10 mouse cellular contexts compared by ENCODE assay signal in genomic region chr6:8473498-8473897, GRCm38 (mm10). TPM values are rescaled to one million over a fixed set of nuclear protein-coding genes. Genes with fewer than 3 reads are reported as not detected.
A peak's percentile ranks its signal among the peaks of the same experiment; 100 is the strongest.
DNase-seq lines count a peak whose midpoint lies in the region; ATAC-seq lines count a peak whose summit lies in the region.
"Had no signal": no experiment of that assay in that cellular context is flagged by ENCODE, and none has a peak within 500 bp of the region (broad histone marks: within the 10 kb centered on the region; RNA-seq: fewer than 3 reads in every experiment).

No protein-coding gene starts in this region.

- no peaks in the 10 kb centered on the region for H3K27me3 ChIP-seq in heart, embryonic 15.5 days
- no peaks in the 10 kb centered on the region for H3K27me3 ChIP-seq in midbrain, embryonic 16.5 days (ENCODE audit: control insufficient read depth, insufficient read depth, low read depth, low read length)
- H3K27me3 ChIP-seq: liver, embryonic 13.5 days had no signal

- WGBS in heart, embryonic 15.5 days, result 18% methylated on average over 5 of the region's 5 CpGs
- WGBS in midbrain, embryonic 16.5 days, result 62% methylated on average over 5 of the region's 5 CpGs

- H3K9ac ChIP-seq in heart, embryonic 15.5 days, result no peak overlapping the region
- H3K9ac ChIP-seq in midbrain, embryonic 16.5 days (ENCODE audit: low read depth, low read length), result no peak overlapping the region
- H3K9ac ChIP-seq: liver, embryonic 13.5 days had no signal

- no peaks in the 10 kb centered on the region for H3K36me3 ChIP-seq in heart, embryonic 15.5 days
- H3K36me3 ChIP-seq in midbrain, embryonic 16.5 days (ENCODE audit: control insufficient read depth, insufficient read depth, low read length), result no peaks in the 10 kb centered on the region
- H3K36me3 ChIP-seq: liver, embryonic 13.5 days had no signal

- H3K4me2 ChIP-seq in heart, embryonic 15.5 days, result no peak overlapping the region
- H3K4me2 ChIP-seq in midbrain, embryonic 16.5 days (ENCODE audit: low read length), result no peak overlapping the region
- H3K4me2 ChIP-seq: liver, embryonic 13.5 days had no signal

- peak overlapping the region; percentile 67 for H3K27ac ChIP-seq in heart, embryonic 15.5 days
- H3K27ac ChIP-seq in midbrain, embryonic 16.5 days (ENCODE audit: low read length), result no peak overlapping the region
- H3K27ac ChIP-seq: liver, embryonic 13.5 days had no signal

- no peaks in the 10 kb centered on the region for H3K9me3 ChIP-seq in heart, embryonic 15.5 days (replicated peaks)
- no peaks in the 10 kb centered on the region; the same call in 1 of the 2 replicates for H3K9me3 ChIP-seq in midbrain, embryonic 16.5 days (replicated peaks; ENCODE audit: control insufficient read depth, low read length, poor library complexity, severe bottlenecking)
- H3K9me3 ChIP-seq: liver, embryonic 13.5 days had no signal

- H3K4me1 ChIP-seq in heart, embryonic 15.5 days (replicated peaks), result peaks cover 20% of the 10 kb centered on the region
- H3K4me1 ChIP-seq in midbrain, embryonic 16.5 days (ENCODE audit: control insufficient read depth, insufficient read depth, low read length), result no peaks in the 10 kb centered on the region

- no peak for DNase-seq in frontal cortex, postnatal 25 days (ENCODE audit: low spot score in 2 of 2)
- DNase-seq in ovary, adult 18-20 months (ENCODE audit: low spot score), result peak; percentile 25
- DNase-seq in ovary, postnatal 10 days (ENCODE audit: low spot score), result no peak
- DNase-seq in skeletal muscle tissue, adult 2 months (ENCODE audit: low read depth, low spot score), result peak; percentile 32
- no peak for DNase-seq in cerebellum, postnatal 4 days (ENCODE audit: low spot score in 2 of 2)
- DNase-seq: liver, embryonic 13.5 days had no signal

- H3K4me3 ChIP-seq in heart, embryonic 15.5 days, result no peak overlapping the region
- no peak overlapping the region for H3K4me3 ChIP-seq in midbrain, embryonic 16.5 days (ENCODE audit: low read depth, low read length)
- H3K4me3 ChIP-seq: liver, embryonic 13.5 days had no signal

- peak; percentile 89 for ATAC-seq in frontal cortex, adult (ENCODE audit: low TSS enrichment)
- peak; percentile 54 for ATAC-seq in heart, embryonic 15.5 days (replicated peaks; ENCODE audit: insufficient number of reproducible peaks, insufficient read depth, low FRiP score, low read depth)
- no peak for ATAC-seq in midbrain, embryonic 16.5 days
- ATAC-seq: CD4-positive, CD25-positive, alpha-beta regulatory T cell, adult 4 months had no signal

RNA-seq across cellular contexts. Expression of gene Glcci1, which starts 35.9 kb away (rescaled TPM):
- 5.2 and 5.7 TPM in 2 replicates for polyA plus RNA-seq in heart, embryonic 15.5 days (2015; fragmentation: Nextera tagmentation; extraction: Ambion mirVana)
- 4.8 and 7.1 TPM in 2 replicates for polyA plus RNA-seq in midbrain, embryonic 16.5 days (2015; fragmentation: Nextera tagmentation; extraction: Ambion mirVana)

Comparison
In these comparisons a context has a peak if more than half of its experiments do, and no peak if none do; other contexts are left out.
1. DNase-seq: peak in ovary, adult 18-20 months (single experiment) and skeletal muscle tissue, adult 2 months (single experiment); none in frontal cortex, postnatal 25 days (0 of 2), ovary, postnatal 10 days (single experiment) and cerebellum, postnatal 4 days (0 of 2).